Mouse (Mus musculus) heart, embryonic 13.5 days (tissue): ENCODE measurements around the gene Taldo1. TPM values are rescaled to one million over a fixed set of nuclear protein-coding genes. Genes with fewer than 3 reads are reported as not detected.

ENCODE experiments used
- ATAC-seq: fragments of 200-750 bp; cut with Nextera tagmentation; 2 replicates; pipeline ENCODE4 v1.8.0; 2017; ENCODE audit warnings: moderate TSS enrichment; ENCODE audit not compliant: insufficient number of reproducible peaks, low FRiP score, low TSS enrichment; ENCODE audit errors: extremely low read depth
- H3K27ac ChIP-seq: fragments of 300-500 bp; sonication (generic); replicated peaks from 2 replicates; pipeline ENCODE4 v1.5.1; 2015; ENCODE audit warnings: moderate library complexity, mild to moderate bottlenecking, inconsistent platforms
- H3K27me3 ChIP-seq: fragments of 300-500 bp; sonication (generic); replicated peaks from 2 replicates; pipeline ENCODE4 v1.6.1; 2015; ENCODE audit warnings: mild to moderate bottlenecking, inconsistent platforms
- H3K36me3 ChIP-seq: fragments of 300-500 bp; sonication (generic); 2 replicates; pipeline ENCODE4 v1.6.1; 2015; ENCODE audit warnings: mild to moderate bottlenecking, inconsistent platforms
- H3K4me1 ChIP-seq: fragments of 300-500 bp; sonication (generic); 2 replicates; pipeline ENCODE4 v1.6.1; 2015; ENCODE audit warnings: inconsistent platforms
- H3K4me2 ChIP-seq: fragments of 300-500 bp; sonication (generic); 2 replicates; pipeline ENCODE4 v1.6.1; 2015; ENCODE audit warnings: inconsistent platforms, mild to moderate bottlenecking, moderate library complexity
- H3K4me3 ChIP-seq: fragments of 300-500 bp; sonication (generic); 2 replicates; pipeline ENCODE4 v1.5.1; 2015; ENCODE audit warnings: moderate library complexity, mild to moderate bottlenecking, inconsistent platforms
- H3K9ac ChIP-seq: fragments of 300-500 bp; sonication (generic); 2 replicates; pipeline ENCODE4 v1.6.1; 2015; ENCODE audit warnings: inconsistent platforms, mild to moderate bottlenecking, moderate library complexity
- H3K9me3 ChIP-seq: fragments of 300-500 bp; sonication (generic); 2 replicates; pipeline ENCODE4 v1.6.1; 2016; ENCODE audit warnings: inconsistent platforms
- WGBS: fragments of 180-500 bp; shearing (Covaris S2); methylation state at CpG from one replicate; pipeline ENCODE4 v1.1.7; 2015; ENCODE audit warnings: mixed read lengths; 5-methylcytosine and 5-hydroxymethylcytosine counted together
- polyA plus RNA-seq: library from polyadenylated mRNA; unstranded; fragments of >200 nt; fragmentation: Nextera tagmentation; extraction: Ambion mirVana; gene quantifications from 2 replicates; pipeline ENCODE4 v1.2.1, GENCODE M21; 2015

The Taldo1 gene
- polyA plus RNA-seq, 1 experiment from 2014 or later, result 250 TPM

GRCm38 (mm10) chr7:141364349-141365048 is 27.5 kb upstream of the Taldo1 start:
- Histone ChIP-seq H3K4me3 (no peak overlapping the region), H3K9ac (no peak overlapping the region; the same call in 1 of the 2 replicates), H3K4me2 (no peak overlapping the region), H3K9me3 (no peaks in the 10 kb centered on the region), H3K4me1 (no peaks in the 10 kb centered on the region), H3K36me3 (no peaks in the 10 kb centered on the region), H3K27me3 (peaks cover 54% of the 10 kb centered on the region), H3K27ac (no peak overlapping the region)
- WGBS, result 59% methylated on average over 5 of the region's 5 CpGs
- ATAC-seq, result no peak; the same call in 1 of the 2 replicates

DNA sequence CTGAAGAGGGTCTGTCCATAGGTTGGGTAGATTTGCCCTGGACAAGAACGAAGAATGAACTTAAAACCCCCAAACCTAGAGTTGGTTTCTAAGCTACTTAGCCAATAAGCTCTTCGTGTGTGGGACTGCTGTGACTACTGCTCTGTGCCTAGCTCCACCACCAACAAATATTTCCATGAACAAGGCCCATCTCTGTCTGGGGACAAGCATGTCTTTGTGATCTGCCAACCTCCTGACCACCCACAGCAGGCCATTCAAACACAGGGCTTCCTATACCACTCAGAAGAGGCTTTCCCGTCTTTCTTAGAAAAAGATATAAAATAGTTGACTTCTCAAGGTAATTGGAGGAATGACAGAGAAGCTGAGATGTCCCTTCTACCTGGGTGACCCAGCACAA is 27.0 kb upstream of the Taldo1 start:
- H3K9ac ChIP-seq, result no peak overlapping the region
- H3K4me1 ChIP-seq, result no peaks in the 10 kb centered on the region
- H3K27ac ChIP-seq, result no peak overlapping the region
- ATAC-seq, result no peak
- no peaks in the 10 kb centered on the region for H3K36me3 ChIP-seq
- H3K4me3 ChIP-seq, result no peak overlapping the region
- H3K9me3 ChIP-seq, result no peaks in the 10 kb centered on the region
- no peak overlapping the region for H3K4me2 ChIP-seq
- H3K27me3 ChIP-seq, result peaks cover 50% of the 10 kb centered on the region
- 64% methylated on average over 3 of the region's 3 CpGs for WGBS

GRCm38 (mm10) chr7:141367358-141367757 is 24.6 kb upstream of the Taldo1 start:
- Histone ChIP-seq H3K4me2 (no peak overlapping the region), H3K9ac (no peak overlapping the region), H3K27ac (no peak overlapping the region), H3K4me1 (no peaks in the 10 kb centered on the region), H3K27me3 (peaks cover 27% of the 10 kb centered on the region), H3K9me3 (no peaks in the 10 kb centered on the region), H3K4me3 (no peak overlapping the region), H3K36me3 (no peaks in the 10 kb centered on the region)
- no peak for ATAC-seq
- WGBS, result 70% methylated on average over 4 of the region's 4 CpGs

DNA sequence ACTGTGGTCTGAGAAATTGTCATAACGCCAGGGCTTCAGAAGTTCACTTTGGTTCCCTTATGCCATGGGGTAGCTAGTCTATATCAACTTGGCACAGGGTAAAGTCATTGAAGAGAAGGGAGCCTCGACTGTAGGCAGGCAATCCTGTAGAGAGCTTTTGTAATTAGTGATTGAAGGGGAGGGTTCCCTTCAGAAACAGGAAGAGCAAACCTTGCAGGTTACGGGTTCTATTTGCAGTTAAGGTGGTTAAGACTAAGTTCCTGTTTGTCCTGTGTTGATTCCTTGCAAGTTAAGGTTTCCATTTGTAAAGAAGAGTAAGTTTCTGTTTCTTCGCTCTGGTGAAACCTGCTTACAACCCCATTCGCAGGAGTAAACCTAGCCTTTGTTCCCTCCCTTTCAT is 22.1 kb upstream of the Taldo1 start:
- ATAC-seq, result no peak
- Histone ChIP-seq H3K9me3 (no peaks in the 10 kb centered on the region), H3K4me1 (no peaks in the 10 kb centered on the region), H3K27me3 (peaks cover 8% of the 10 kb centered on the region), H3K9ac (no peak overlapping the region), H3K4me2 (no peak overlapping the region), H3K36me3 (no peaks in the 10 kb centered on the region), H3K27ac (no peak overlapping the region), H3K4me3 (no peak overlapping the region)
- WGBS, result 65% methylated on average over 5 of the region's 5 CpGs

- no peaks in the 10 kb centered on the region for H3K36me3 ChIP-seq
- 37% methylated on average over 6 of the region's 6 CpGs for WGBS
- no peaks in the 10 kb centered on the region for H3K4me1 ChIP-seq
- H3K9me3 ChIP-seq, result no peaks in the 10 kb centered on the region
- no peak for ATAC-seq
- H3K9ac ChIP-seq, result no peak overlapping the region
- no peak overlapping the region for H3K4me2 ChIP-seq
- no peak overlapping the region for H3K27ac ChIP-seq
- no peak overlapping the region for H3K4me3 ChIP-seq
- H3K27me3 ChIP-seq, result no peaks in the 10 kb centered on the region
Measured at GRCm38 (mm10) chr7:141371942-141372595, 19.9 kb upstream of the Taldo1 start.

DNA sequence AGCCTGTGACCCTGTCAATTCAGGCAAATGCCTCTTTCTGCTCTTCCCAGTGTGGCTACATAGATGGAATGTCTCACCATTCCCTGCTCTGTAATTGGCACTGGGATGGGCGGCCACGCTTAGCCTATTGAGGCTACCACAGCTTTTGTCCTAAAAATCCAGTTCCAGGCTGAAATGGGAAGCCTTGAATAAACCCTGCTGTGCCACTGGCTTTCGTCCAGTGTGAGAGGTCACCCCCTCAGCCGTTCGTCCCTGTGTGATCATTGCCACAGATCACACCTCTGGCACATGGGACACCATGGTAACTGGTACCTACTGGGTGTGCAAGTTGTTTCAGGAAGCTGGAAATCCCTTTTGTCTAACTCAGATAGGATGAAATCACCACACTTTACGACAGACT is 18.4 kb upstream of the Taldo1 start:
- Histone ChIP-seq H3K4me1 (no peaks in the 10 kb centered on the region), H3K4me3 (no peak overlapping the region), H3K27me3 (no peaks in the 10 kb centered on the region), H3K27ac (no peak overlapping the region), H3K4me2 (no peak overlapping the region), H3K9ac (no peak overlapping the region), H3K9me3 (no peaks in the 10 kb centered on the region), H3K36me3 (no peaks in the 10 kb centered on the region)
- ATAC-seq, result no peak
- WGBS, result 74% methylated on average over 6 of the region's 6 CpGs

DNA sequence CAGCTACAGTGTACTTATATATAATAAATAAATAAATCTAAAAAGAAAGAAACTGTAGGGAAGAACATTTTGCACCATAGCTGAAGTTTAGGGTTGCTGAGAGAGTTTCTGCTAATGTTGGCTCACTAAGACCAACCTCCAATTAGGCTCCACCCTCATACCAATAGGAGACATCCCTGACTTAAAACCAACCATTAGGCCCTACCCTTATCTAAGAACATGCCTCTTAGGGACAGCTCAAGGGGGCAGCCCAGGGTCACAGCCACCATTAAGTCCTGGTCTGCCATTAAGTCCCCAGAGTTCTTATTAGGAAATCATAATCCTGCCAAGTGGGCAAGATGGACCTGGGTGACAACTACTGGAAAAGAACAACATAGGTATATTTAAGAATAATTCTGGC is 17.6 kb upstream of the Taldo1 start:
- Histone ChIP-seq H3K9ac (no peak overlapping the region), H3K4me2 (no peak overlapping the region), H3K9me3 (no peaks in the 10 kb centered on the region), H3K4me1 (no peaks in the 10 kb centered on the region), H3K36me3 (no peaks in the 10 kb centered on the region), H3K27ac (no peak overlapping the region), H3K27me3 (no peaks in the 10 kb centered on the region), H3K4me3 (no peak overlapping the region)
- ATAC-seq, result no peak

DNA sequence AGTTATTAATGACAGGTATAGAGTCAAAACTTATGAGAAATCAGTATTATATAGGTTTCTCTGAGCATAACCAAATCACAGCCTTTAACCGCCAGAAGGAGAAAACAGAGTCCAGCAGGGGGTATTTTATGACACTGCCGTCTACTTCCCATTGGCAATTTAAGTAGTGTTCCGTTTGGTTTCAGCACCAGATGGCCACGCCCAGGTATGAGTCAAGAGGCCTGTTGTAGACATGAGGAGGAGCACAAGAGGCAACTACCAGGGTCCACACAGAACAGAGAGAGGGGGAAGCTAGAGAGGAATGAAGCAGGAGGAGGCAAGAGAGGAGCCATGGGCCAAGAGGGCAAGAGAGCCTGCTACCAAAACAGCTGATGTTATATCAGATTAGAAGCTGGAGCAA is 12.4 kb upstream of the Taldo1 start:
- ATAC-seq, result no peak
- Histone ChIP-seq H3K9ac (no peak overlapping the region), H3K27ac (no peak overlapping the region), H3K4me3 (no peak overlapping the region), H3K4me2 (no peak overlapping the region), H3K4me1 (no peaks in the 10 kb centered on the region), H3K27me3 (peaks cover 24% of the 10 kb centered on the region), H3K9me3 (no peaks in the 10 kb centered on the region), H3K36me3 (no peaks in the 10 kb centered on the region)
- 65% methylated on average over 4 of the region's 4 CpGs for WGBS

DNA sequence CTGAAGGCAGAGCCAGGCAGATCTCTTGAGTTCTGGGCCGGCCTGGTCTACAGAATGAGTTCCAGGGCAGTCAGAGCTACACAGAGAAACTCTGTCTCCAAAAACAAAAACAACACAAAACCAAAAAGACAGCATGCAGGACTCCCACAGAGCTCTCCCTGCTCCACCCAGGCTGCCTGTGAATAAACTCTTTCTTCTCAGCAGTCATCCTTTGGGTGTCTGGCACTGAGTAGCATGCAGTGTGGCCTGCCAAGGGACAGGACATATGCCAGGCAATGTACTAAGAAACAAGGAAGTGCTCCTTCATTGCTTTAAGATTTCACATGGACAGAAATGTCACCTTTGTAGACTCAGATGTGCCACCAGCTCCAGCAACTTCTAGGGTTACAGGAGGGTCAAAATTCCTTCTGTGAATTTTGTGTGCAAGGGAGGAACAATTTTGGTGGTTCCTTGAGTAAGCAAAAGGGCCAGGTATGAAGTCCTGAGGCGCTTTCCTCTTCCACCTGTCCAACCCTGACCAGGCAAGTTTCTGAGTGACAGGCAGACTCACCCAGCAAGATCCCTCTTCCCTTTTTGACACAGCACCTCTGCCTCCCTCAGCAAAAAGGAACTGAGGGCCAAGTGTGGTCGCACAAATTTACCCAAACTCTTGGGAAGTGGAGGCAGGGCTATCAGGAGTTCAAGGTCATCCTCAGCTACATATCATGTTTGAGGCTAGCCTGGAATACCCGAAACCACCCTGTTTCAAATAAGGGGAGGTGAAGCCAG is 10.7 kb upstream of the Taldo1 start:
- H3K9ac ChIP-seq, result no peak overlapping the region
- 76% methylated on average over 4 of the region's 4 CpGs for WGBS
- ATAC-seq, result no peak
- no peaks in the 10 kb centered on the region for H3K4me1 ChIP-seq
- no peak overlapping the region for H3K4me3 ChIP-seq
- H3K27ac ChIP-seq, result no peak overlapping the region
- no peak overlapping the region for H3K4me2 ChIP-seq
- H3K36me3 ChIP-seq, result no peaks in the 10 kb centered on the region
- peaks cover 32% of the 10 kb centered on the region for H3K27me3 ChIP-seq
- no peaks in the 10 kb centered on the region for H3K9me3 ChIP-seq

DNA sequence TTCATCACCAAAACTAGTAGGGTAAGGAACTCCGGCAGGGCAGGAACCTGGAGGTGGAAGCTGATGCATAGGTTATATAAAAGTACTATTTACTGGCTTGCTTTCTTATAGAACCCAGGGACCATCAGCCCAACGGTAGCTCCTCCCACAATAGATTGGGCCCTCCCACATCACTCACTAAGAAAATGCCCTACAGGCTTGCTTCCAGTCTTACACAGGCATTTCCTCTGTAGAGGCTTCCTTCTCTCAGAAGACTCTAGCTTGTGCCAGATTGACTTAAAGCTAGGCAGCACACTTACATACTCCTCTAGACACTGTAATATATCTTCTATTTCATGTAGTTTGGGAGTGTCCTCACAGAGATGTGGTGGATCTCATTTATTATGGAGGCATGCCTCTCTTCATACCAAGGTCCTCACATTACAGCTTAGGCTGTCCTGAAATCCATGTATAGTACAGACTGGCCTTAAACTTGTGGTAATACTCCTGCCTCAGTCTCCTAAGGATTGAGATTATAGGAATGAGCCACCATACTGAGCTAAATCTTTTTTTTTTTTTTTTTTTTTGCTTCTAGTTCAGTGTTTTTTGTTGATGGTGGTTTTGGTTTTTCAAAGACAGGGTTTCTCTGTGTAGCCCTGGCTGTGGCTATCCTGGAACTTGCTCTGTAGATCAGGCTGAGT is 4.1 kb upstream of the Taldo1 start:
- Histone ChIP-seq H3K9me3 (no peaks in the 10 kb centered on the region), H3K4me3 (no peak overlapping the region), H3K27ac (no peak overlapping the region), H3K4me1 (peaks cover 11% of the 10 kb centered on the region), H3K36me3 (no peaks in the 10 kb centered on the region), H3K27me3 (peaks cover 28% of the 10 kb centered on the region), H3K9ac (no peak overlapping the region), H3K4me2 (no peak overlapping the region)
- WGBS, result 61% methylated on average over 2 of the region's 2 CpGs
- ATAC-seq, result no peak

- ATAC-seq, result no peak
- Histone ChIP-seq H3K4me2 (no peak overlapping the region), H3K27me3 (peaks cover 23% of the 10 kb centered on the region), H3K4me3 (no peak overlapping the region), H3K9me3 (no peaks in the 10 kb centered on the region), H3K9ac (no peak overlapping the region), H3K27ac (no peak overlapping the region), H3K36me3 (no peaks in the 10 kb centered on the region), H3K4me1 (peaks cover 14% of the 10 kb centered on the region)
- 38% methylated on average over 3 of the region's 3 CpGs for WGBS
Measured at GRCm38 (mm10) chr7:141388487-141389109, 3.4 kb upstream of the Taldo1 start.
